Mouse (Mus musculus): ENCODE data around the gene Psmc3. TPM values are rescaled to one million over a fixed set of nuclear protein-coding genes. Genes with fewer than 3 reads are reported as not detected.

The Psmc3 gene
- total and polyA plus RNA-seq, 3 experiments, result 112 to 252 (median 216) TPM

GRCm38 (mm10) chr2:91053181-91053933 is 452 bp upstream of the Psmc3 start:
- intact Hi-C loops (cut with DNase I), result loop anchor here (5.0 kb wide), 3 partner anchors 36 to 136 kb away; partner anchors contain the start of gene Celf1
- H3K4me1 ChIP-seq (ENCODE audit: control insufficient read depth, insufficient read depth, low read length), result peaks cover 5% of the 10 kb centered on the region

GRCm38 (mm10) chr2:91058435-91058834 is 4.6 kb downstream of the Psmc3 start:
- peaks cover 10% of the 10 kb centered on the region for H3K4me1 ChIP-seq (ENCODE audit: control insufficient read depth, insufficient read depth, low read length)
- WGBS, result 91% methylated on average over 5 of the region's 5 CpGs
- H3K9ac ChIP-seq (ENCODE audit: low read depth, low read length), result no peak overlapping the region
- H3K79me2 ChIP-seq (replicated peaks; ENCODE audit: control insufficient read depth, insufficient read depth, low read length), result no peaks in the 10 kb centered on the region
- no peaks in the 10 kb centered on the region for H3K27me3 ChIP-seq (ENCODE audit: control insufficient read depth, insufficient read depth, low read length)
- no peak overlapping the region for H3K27ac ChIP-seq
- H3K4me3 ChIP-seq, result no peak overlapping the region
- TF ChIP-seq CTCF (IDR thresholded peaks at IDR 0.05) (no peak), EP300 (IDR thresholded peaks at IDR 0.05; ENCODE audit: insufficient read depth, low read depth, low read length) (no peak), POLR2A (IDR thresholded peaks at IDR 0.05; ENCODE audit: insufficient read depth, low read depth, low read length) (no peak)
- no peak for DNase-seq
- H3K36me3 ChIP-seq (ENCODE audit: control insufficient read depth, insufficient read depth, low read length), result peaks cover 4% of the 10 kb centered on the region; the same call in 1 of the 2 replicates
- intact Hi-C loops (cut with DNase I), result no loop called here

More at GRCm38 (mm10) chr2:91053181-91053933, 452 bp upstream of the Psmc3 start:
- H3K9ac ChIP-seq (ENCODE audit: low read depth, low read length), result peak overlapping the region; percentile 35; the same call in 1 of the 2 replicates
- WGBS, result 0% methylated on average over 6 of the region's 6 CpGs
- DNase-seq, result no peak
- H3K4me3 ChIP-seq, result peak overlapping the region; percentile 85
- no peak for TF ChIP-seq POLR2A (IDR thresholded peaks at IDR 0.05; ENCODE audit: insufficient read depth, low read depth, low read length)
- TF ChIP-seq EP300 (IDR thresholded peaks at IDR 0.05; ENCODE audit: insufficient read depth, low read depth, low read length), result no peak
- no peak for TF ChIP-seq CTCF (IDR thresholded peaks at IDR 0.05)
- H3K27ac ChIP-seq, result peak overlapping the region; percentile 93
- H3K79me2 ChIP-seq (replicated peaks; ENCODE audit: control insufficient read depth, insufficient read depth, low read length), result no peaks in the 10 kb centered on the region
- no peaks in the 10 kb centered on the region; the same call in 1 of the 2 replicates for H3K36me3 ChIP-seq (ENCODE audit: control insufficient read depth, insufficient read depth, low read length)
- no peaks in the 10 kb centered on the region for H3K27me3 ChIP-seq (ENCODE audit: control insufficient read depth, insufficient read depth, low read length)

DNA sequence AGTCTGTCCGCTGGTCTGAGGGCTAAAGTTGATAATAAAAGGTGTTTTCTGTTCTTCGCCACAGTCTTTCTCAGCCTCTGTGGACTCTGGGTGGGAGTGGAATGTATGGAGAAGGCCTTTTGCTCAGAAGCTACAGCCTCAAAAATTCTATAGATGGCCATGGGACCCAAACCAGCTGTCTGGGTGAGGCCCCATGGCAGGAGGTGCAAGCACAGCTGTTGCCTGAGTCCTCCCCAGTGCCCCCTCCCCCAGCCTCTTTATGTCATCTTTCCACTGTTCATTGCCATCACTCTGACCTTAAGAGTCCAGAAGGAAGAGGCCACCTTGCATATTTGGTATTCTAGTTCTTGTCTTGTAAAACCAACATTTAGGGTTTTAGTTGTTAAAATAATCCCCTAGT is 5.6 kb downstream of the Psmc3 start:
- TF ChIP-seq POLR2A (IDR thresholded peaks at IDR 0.05; ENCODE audit: insufficient read depth, low read depth, low read length) (no peak), EP300 (IDR thresholded peaks at IDR 0.05; ENCODE audit: insufficient read depth, low read depth, low read length) (no peak), CTCF (IDR thresholded peaks at IDR 0.05) (no peak)
- Histone ChIP-seq H3K36me3 (ENCODE audit: control insufficient read depth, insufficient read depth, low read length) (peaks cover 4% of the 10 kb centered on the region; the same call in 1 of the 2 replicates), H3K27me3 (ENCODE audit: control insufficient read depth, insufficient read depth, low read length) (no peaks in the 10 kb centered on the region), H3K27ac (no peak overlapping the region), H3K4me1 (ENCODE audit: control insufficient read depth, insufficient read depth, low read length) (peaks cover 10% of the 10 kb centered on the region), H3K9ac (ENCODE audit: low read depth, low read length) (no peak overlapping the region), H3K4me3 (no peak overlapping the region), H3K79me2 (replicated peaks; ENCODE audit: control insufficient read depth, insufficient read depth, low read length) (no peaks in the 10 kb centered on the region)
- intact Hi-C loops (cut with DNase I), result no loop called here
- 95% methylated on average over 2 of the region's 2 CpGs for WGBS
- DNase-seq, result no peak

- 62% methylated on average over 10 of the region's 10 CpGs for WGBS
- Histone ChIP-seq H3K9ac (ENCODE audit: low read depth, low read length) (no peak overlapping the region), H3K27ac (no peak overlapping the region; the same call in 1 of the 2 replicates), H3K4me1 (ENCODE audit: control insufficient read depth, insufficient read depth, low read length) (peaks cover 6% of the 10 kb centered on the region), H3K27me3 (ENCODE audit: control insufficient read depth, insufficient read depth, low read length) (no peaks in the 10 kb centered on the region), H3K36me3 (ENCODE audit: control insufficient read depth, insufficient read depth, low read length) (0 out of 2 replicates have a peak, but pooled peaks cover 4% of the 10 kb centered on the region), H3K79me2 (replicated peaks; ENCODE audit: control insufficient read depth, insufficient read depth, low read length) (no peaks in the 10 kb centered on the region), H3K4me3 (no peak overlapping the region)
- TF ChIP-seq POLR2A (IDR thresholded peaks at IDR 0.05; ENCODE audit: insufficient read depth, low read depth, low read length), result peak; percentile 42; the same call in 1 of the 2 replicates
- TF ChIP-seq CTCF (IDR thresholded peaks at IDR 0.05), result peak; percentile 80
- 0 out of 2 replicates have a peak, but pooled peaks have one; percentile 61 for TF ChIP-seq EP300 (IDR thresholded peaks at IDR 0.05; ENCODE audit: insufficient read depth, low read depth, low read length)
- DNase-seq, result peak in 1 of 2 experiments; percentile 48
- intact Hi-C loops (cut with DNase I), result loop anchor here (2.0 kb wide), 2 partner anchors 44 to 194 kb away; no protein-coding TSS in a partner anchor
Measured at GRCm38 (mm10) chr2:91060544-91061355, 6.9 kb downstream of the Psmc3 start.

DNA sequence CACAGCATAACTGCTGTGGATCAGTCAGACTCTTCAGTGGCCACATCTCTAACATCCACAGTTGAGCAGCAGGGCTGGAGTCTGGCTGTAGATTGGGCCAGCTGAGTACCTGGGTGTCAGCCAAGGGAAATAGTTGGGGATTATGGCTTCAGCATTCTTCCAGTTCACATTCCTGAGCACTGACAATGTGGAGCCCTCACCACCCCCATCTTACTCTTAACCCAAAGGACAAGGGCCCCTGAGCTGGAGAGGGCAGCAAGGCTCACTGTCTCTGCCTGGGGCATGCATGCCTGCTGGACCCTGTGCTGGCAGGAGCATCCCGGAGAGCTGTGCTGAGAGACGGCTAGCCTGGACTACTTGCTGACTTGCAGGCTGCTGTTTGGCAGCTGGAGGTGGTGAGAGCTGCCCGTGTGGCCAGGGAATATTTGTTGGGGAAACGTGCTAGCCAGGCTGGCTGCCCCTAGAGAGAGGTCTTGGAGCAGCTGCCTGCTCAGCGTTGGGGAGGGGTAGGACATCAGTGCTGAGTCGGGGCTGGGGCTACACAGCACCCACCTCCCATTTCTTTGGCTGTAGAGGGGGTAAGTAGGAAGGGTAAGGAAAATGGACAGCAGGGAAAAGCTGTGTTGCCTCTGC is 8.2 kb downstream of the Psmc3 start:
- peaks cover 6% of the 10 kb centered on the region for H3K4me1 ChIP-seq (ENCODE audit: control insufficient read depth, insufficient read depth, low read length)
- intact Hi-C loops (cut with DNase I), result loop anchor here (2.0 kb wide), 2 partner anchors 45 to 195 kb away; no protein-coding TSS in a partner anchor
- no peak overlapping the region; the same call in 1 of the 2 replicates for H3K27ac ChIP-seq
- peak; percentile 63 to 64 for DNase-seq
- no peak overlapping the region for H3K9ac ChIP-seq (ENCODE audit: low read depth, low read length)
- no peak overlapping the region for H3K4me3 ChIP-seq
- WGBS, result 31% methylated on average over 6 of the region's 6 CpGs
- 0 out of 2 replicates have a peak, but pooled peaks cover 4% of the 10 kb centered on the region for H3K36me3 ChIP-seq (ENCODE audit: control insufficient read depth, insufficient read depth, low read length)
- H3K27me3 ChIP-seq (ENCODE audit: control insufficient read depth, insufficient read depth, low read length), result no peaks in the 10 kb centered on the region
- no peak for TF ChIP-seq EP300 (IDR thresholded peaks at IDR 0.05; ENCODE audit: insufficient read depth, low read depth, low read length)
- TF ChIP-seq CTCF (IDR thresholded peaks at IDR 0.05), result no peak
- no peak for TF ChIP-seq POLR2A (IDR thresholded peaks at IDR 0.05; ENCODE audit: insufficient read depth, low read depth, low read length)
- no peaks in the 10 kb centered on the region for H3K79me2 ChIP-seq (replicated peaks; ENCODE audit: control insufficient read depth, insufficient read depth, low read length)
